Mouse (Mus musculus): ENCODE data around the gene Ankrd6.

Ankrd6 gene

DNA sequence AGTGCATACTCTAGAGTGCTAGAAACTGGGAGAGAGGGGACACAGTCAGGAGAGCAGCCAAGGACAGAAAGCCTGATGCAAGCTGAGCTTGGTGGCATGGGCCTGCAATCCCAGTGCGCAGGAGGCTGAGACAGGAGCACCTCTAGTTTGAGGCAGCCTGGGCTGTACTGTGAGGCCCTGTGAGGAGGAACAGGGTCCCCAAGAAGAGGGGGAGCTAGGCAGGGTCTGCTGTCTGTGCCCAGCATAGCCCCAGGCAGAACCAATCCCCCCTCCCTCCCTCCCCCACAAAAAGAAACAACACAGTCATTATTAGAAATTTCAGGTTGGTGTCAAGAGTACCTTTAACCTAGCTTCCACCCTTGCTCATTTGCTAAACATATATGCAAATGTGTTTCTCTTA is 27.8 kb downstream of the Ankrd6 start:
- H3K9me3 ChIP-seq (ENCODE audit: low read length), result no peaks in the 10 kb centered on the region
- H3K27me3 ChIP-seq (ENCODE audit: insufficient read depth, low read length), result no peaks in the 10 kb centered on the region
- peaks cover 83% of the 10 kb centered on the region for H3K4me1 ChIP-seq (replicated peaks; ENCODE audit: low read depth, low read length)
- no peaks in the 10 kb centered on the region for H3K36me3 ChIP-seq (ENCODE audit: insufficient read depth, low read length)
- peak overlapping the region; percentile 67 for H3K4me3 ChIP-seq (replicated peaks; ENCODE audit: low read length)
- TF ChIP-seq NANOG (IDR thresholded peaks at IDR 0.05; ENCODE audit: borderline replicate concordance, low read length) (no peak), CTCF (conservative IDR thresholded peaks at IDR 0.05; ENCODE audit: low read length) (no peak), POU5F1 (IDR thresholded peaks at IDR 0.05; ENCODE audit: borderline replicate concordance, low read length) (no peak)

DNA sequence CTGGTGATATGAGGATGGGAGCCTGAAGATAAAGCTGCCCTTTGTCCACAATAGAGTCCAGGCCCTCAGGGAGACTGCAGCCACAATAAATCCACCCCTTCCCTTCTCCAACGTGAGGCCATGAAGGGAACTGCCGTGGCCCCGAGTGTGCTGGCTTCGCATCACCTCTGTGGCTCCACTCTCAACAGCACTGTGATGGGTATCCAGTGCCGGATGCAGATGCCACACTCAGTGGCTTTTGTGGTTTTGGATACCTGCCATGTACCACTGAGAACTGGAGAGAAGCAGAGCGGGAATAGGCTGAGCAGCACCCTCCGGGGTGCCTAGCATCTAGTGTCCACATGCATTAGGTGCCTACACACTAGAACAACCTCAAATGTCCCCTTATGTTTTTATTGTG is 29.8 kb downstream of the Ankrd6 start:
- Histone ChIP-seq H3K9me3 (ENCODE audit: low read length) (no peaks in the 10 kb centered on the region), H3K27me3 (ENCODE audit: insufficient read depth, low read length) (no peaks in the 10 kb centered on the region), H3K4me3 (replicated peaks; ENCODE audit: low read length) (no peak overlapping the region), H3K4me1 (replicated peaks; ENCODE audit: low read depth, low read length) (peaks cover 90% of the 10 kb centered on the region), H3K36me3 (ENCODE audit: insufficient read depth, low read length) (no peaks in the 10 kb centered on the region)
- TF ChIP-seq CTCF (conservative IDR thresholded peaks at IDR 0.05; ENCODE audit: low read length) (no peak), POU5F1 (IDR thresholded peaks at IDR 0.05; ENCODE audit: borderline replicate concordance, low read length) (no peak)

DNA sequence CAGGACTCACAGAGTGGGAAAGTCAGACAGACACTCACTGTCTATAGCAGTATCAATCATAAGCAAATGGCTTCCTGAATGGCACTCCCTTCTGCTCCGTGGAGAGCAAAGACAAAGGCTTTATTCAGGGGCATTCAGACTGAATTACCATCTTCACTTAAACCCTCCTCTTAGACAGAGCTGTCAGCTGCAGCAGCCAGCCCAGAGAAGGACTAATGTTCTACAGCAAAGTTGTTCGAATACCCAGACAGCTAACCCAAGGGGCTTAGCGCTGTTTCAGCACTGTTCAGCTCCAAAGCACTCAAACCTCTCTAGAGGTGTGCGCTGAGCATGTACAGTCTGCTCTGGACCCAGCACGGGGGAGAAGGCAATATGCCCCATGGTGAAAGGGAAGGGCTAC is 32.1 kb downstream of the Ankrd6 start:
- peak overlapping the region; percentile 20; the same call in 1 of the 2 replicates for H3K4me3 ChIP-seq (replicated peaks; ENCODE audit: low read length)
- H3K27me3 ChIP-seq (ENCODE audit: insufficient read depth, low read length), result no peaks in the 10 kb centered on the region
- 0 out of 2 replicates have a peak, but pooled peaks cover 5% of the 10 kb centered on the region for H3K36me3 ChIP-seq (ENCODE audit: insufficient read depth, low read length)
- no peak for TF ChIP-seq CTCF (conservative IDR thresholded peaks at IDR 0.05; ENCODE audit: low read length)
- no peak for TF ChIP-seq POU5F1 (IDR thresholded peaks at IDR 0.05; ENCODE audit: borderline replicate concordance, low read length)
- TF ChIP-seq NANOG (IDR thresholded peaks at IDR 0.05; ENCODE audit: borderline replicate concordance, low read length), result peak; percentile 18; the same call in 1 of the 2 replicates
- H3K4me1 ChIP-seq (replicated peaks; ENCODE audit: low read depth, low read length), result peaks cover 71% of the 10 kb centered on the region
- no peaks in the 10 kb centered on the region for H3K9me3 ChIP-seq (ENCODE audit: low read length)

DNA sequence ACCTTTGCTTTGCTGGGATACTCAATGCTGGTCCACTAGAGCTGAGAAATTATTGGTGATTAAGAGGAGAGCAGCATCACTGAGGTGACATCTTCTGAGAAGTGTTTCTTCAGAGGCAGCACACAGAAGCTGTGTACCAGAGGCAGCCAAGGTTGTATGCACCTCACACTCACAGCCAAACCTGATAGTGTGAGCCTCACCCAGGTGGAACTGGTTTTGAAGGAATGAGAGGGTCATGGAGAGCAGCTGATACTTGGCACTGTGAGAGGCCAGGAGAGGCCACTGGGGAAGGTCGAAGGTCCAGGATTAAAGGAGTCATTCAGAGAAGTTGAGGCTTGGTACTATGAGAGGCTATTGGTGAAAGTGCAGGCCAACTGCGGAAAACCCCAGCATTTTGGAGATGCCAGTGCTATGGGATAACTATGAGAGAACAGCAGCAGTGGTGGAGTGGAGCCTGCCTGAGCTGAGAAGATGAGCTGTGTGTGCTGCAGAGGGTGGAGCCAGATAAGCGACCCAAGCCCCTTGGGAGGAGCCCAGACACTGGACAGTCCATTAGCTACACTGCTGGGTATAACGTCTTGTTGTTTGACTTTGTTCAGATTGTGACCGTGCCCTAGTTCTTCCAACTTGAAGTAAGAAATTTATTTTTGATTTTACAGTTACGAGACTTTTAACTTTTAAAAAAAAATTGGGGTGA is 33.8 kb downstream of the Ankrd6 start:
- H3K4me3 ChIP-seq (replicated peaks; ENCODE audit: low read length), result no peak overlapping the region

DNA sequence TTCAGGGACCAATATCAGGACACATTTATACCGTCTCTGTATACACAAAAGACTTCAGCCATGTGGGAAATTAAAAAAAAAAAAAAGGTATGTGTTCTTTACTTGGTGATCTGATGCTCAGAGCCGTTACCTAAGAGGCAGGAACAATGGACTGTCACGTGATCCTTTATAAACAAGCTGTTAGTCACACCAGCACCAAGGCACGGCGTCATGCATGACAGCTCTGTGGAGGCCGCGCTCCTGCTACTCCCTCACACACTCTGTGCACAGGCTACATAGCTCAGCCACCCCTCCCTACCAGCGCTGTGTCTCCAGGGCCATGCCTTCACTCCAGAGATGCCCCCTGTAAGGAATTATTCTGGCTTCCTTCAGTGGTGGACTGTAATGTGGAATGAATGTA is 34.7 kb downstream of the Ankrd6 start:
- H3K36me3 ChIP-seq (ENCODE audit: insufficient read depth, low read length), result peaks cover 13% of the 10 kb centered on the region; the same call in 1 of the 2 replicates
- no peaks in the 10 kb centered on the region for H3K9me3 ChIP-seq (ENCODE audit: low read length)
- H3K27me3 ChIP-seq (ENCODE audit: insufficient read depth, low read length), result no peaks in the 10 kb centered on the region
- peaks cover 56% of the 10 kb centered on the region for H3K4me1 ChIP-seq (replicated peaks; ENCODE audit: low read depth, low read length)
- H3K4me3 ChIP-seq (replicated peaks; ENCODE audit: low read length), result no peak overlapping the region
- TF ChIP-seq NANOG (IDR thresholded peaks at IDR 0.05; ENCODE audit: borderline replicate concordance, low read length), result no peak
- TF ChIP-seq CTCF (conservative IDR thresholded peaks at IDR 0.05; ENCODE audit: low read length), result no peak
- TF ChIP-seq POU5F1 (IDR thresholded peaks at IDR 0.05; ENCODE audit: borderline replicate concordance, low read length), result no peak

More for the DNA sequence above, 33.8 kb downstream of the Ankrd6 start:
- Histone ChIP-seq H3K9me3 (ENCODE audit: low read length) (no peaks in the 10 kb centered on the region), H3K27me3 (ENCODE audit: insufficient read depth, low read length) (no peaks in the 10 kb centered on the region), H3K4me1 (replicated peaks; ENCODE audit: low read depth, low read length) (peaks cover 64% of the 10 kb centered on the region), H3K36me3 (ENCODE audit: insufficient read depth, low read length) (peaks cover 13% of the 10 kb centered on the region; the same call in 1 of the 2 replicates)
- TF ChIP-seq POU5F1 (IDR thresholded peaks at IDR 0.05; ENCODE audit: borderline replicate concordance, low read length) (no peak), CTCF (conservative IDR thresholded peaks at IDR 0.05; ENCODE audit: low read length) (no peak), NANOG (IDR thresholded peaks at IDR 0.05; ENCODE audit: borderline replicate concordance, low read length) (no peak)

DNA sequence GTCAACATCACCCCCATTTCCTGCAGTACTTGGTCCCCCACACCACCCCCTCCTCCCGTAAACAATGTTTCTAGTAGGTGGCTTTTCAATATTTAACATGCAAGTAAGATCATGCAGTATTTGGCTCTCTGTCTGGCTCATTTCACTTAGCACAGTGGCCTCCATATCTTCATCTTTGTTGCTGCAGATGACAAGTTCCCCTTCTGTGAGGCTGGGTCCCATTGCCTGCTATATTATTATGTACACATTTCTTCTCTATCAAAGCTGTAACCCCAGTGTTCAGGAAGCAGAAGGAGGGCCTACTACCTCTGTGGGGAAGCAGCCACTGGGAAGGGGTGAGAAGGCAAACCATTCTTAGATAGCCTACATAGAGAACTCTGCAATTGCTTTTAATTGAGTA is 40.6 kb downstream of the Ankrd6 start:
- Histone ChIP-seq H3K27me3 (ENCODE audit: insufficient read depth, low read length) (no peaks in the 10 kb centered on the region), H3K36me3 (ENCODE audit: insufficient read depth, low read length) (peaks cover 17% of the 10 kb centered on the region), H3K4me3 (replicated peaks; ENCODE audit: low read length) (no peak overlapping the region), H3K9me3 (ENCODE audit: low read length) (peaks cover 5% of the 10 kb centered on the region), H3K4me1 (replicated peaks; ENCODE audit: low read depth, low read length) (peaks cover 23% of the 10 kb centered on the region)
- TF ChIP-seq NANOG (IDR thresholded peaks at IDR 0.05; ENCODE audit: borderline replicate concordance, low read length), result no peak
- no peak for TF ChIP-seq POU5F1 (IDR thresholded peaks at IDR 0.05; ENCODE audit: borderline replicate concordance, low read length)
- TF ChIP-seq CTCF (conservative IDR thresholded peaks at IDR 0.05; ENCODE audit: low read length), result no peak

DNA sequence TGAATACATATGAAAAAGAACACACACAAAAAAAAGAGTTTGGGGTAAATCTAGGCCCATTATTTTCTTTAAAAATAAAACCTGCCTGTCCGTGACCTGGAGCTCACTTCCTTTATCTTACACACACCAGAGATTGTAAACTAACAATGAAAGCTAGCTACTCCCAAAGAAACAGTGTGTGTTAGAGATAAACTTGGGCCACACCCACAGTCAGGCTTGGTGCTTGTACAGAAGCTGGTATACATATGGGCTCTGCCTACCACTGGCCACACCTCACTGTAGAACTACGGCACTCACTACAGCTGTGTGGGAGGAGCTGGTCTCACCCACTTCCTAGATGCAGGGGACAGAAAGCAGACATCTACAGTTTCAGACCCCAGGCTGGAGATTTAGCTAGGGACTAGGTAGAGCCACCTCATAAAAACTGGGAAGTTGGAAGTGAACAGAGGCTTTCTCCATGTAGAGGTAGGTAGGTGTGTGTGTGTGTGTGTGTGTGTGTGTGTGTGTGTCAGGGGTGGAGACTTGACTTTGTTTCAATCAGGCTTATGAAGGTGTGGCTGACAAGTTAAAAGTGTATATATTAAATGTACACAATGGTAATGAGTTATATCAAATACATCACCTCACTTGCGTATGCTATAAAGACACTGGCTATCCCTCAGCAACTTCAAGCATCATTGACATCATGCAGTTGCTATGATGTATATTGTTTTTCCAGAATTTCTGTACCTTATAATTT is 41.2 kb downstream of the Ankrd6 start:
- Histone ChIP-seq H3K9me3 (ENCODE audit: low read length) (peaks cover 11% of the 10 kb centered on the region), H3K36me3 (ENCODE audit: insufficient read depth, low read length) (peaks cover 17% of the 10 kb centered on the region), H3K4me3 (replicated peaks; ENCODE audit: low read length) (no peak overlapping the region), H3K4me1 (replicated peaks; ENCODE audit: low read depth, low read length) (peaks cover 26% of the 10 kb centered on the region), H3K27me3 (ENCODE audit: insufficient read depth, low read length) (no peaks in the 10 kb centered on the region)
- no peak for TF ChIP-seq POU5F1 (IDR thresholded peaks at IDR 0.05; ENCODE audit: borderline replicate concordance, low read length)
- TF ChIP-seq NANOG (IDR thresholded peaks at IDR 0.05; ENCODE audit: borderline replicate concordance, low read length), result no peak
- no peak for TF ChIP-seq CTCF (conservative IDR thresholded peaks at IDR 0.05; ENCODE audit: low read length)

DNA sequence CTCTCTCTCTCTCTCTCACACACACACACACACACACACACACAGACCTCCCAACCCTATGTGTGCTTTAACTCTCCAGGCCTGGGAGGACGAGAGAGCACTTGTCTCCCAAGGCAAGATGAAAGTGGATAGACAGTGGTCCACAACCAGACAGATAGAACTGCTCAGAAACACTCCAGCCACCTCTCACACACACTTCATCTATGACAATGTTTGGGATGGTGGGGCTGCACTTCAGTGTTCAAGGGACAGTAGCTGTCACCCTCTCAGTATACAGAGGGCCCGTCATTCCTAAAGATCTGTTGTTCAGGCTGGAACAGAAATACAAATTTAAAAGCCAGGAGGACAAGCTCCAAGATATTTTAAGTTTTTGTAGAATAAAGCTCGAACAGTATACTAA is 43.0 kb downstream of the Ankrd6 start:
- TF ChIP-seq CTCF (conservative IDR thresholded peaks at IDR 0.05; ENCODE audit: low read length), result no peak
- TF ChIP-seq POU5F1 (IDR thresholded peaks at IDR 0.05; ENCODE audit: borderline replicate concordance, low read length), result no peak
- no peak for TF ChIP-seq NANOG (IDR thresholded peaks at IDR 0.05; ENCODE audit: borderline replicate concordance, low read length)
- Histone ChIP-seq H3K4me1 (replicated peaks; ENCODE audit: low read depth, low read length) (peaks cover 28% of the 10 kb centered on the region), H3K27me3 (ENCODE audit: insufficient read depth, low read length) (no peaks in the 10 kb centered on the region)

More for the DNA sequence above, 43.0 kb downstream of the Ankrd6 start:
- Histone ChIP-seq H3K9me3 (ENCODE audit: low read length) (peaks cover 13% of the 10 kb centered on the region), H3K4me3 (replicated peaks; ENCODE audit: low read length) (no peak overlapping the region), H3K36me3 (ENCODE audit: insufficient read depth, low read length) (peaks cover 4% of the 10 kb centered on the region; the same call in 1 of the 2 replicates)

Data from E14TG2a.4 (cell line).